Mouse (Mus musculus) liver, postnatal 0 days (tissue): ENCODE results near the gene Stx1b.
"Not testable (repeated sequence)": the region's sequence is repeated elsewhere in the genome, so short reads cannot be mapped to it uniquely, and the experiment has no call there.

Source experiments
- CTCF ChIP-seq: sonication (generic); IDR thresholded peaks from 2 replicates; pipeline ENCODE4 v1.5.1; 2016; ENCODE audit warnings: antibody characterized with exemption, low read depth
- EP300 ChIP-seq: IDR thresholded peaks from 2 replicates; pipeline ENCODE4 v1.6.1; 2016; ENCODE audit warnings: antibody characterized with exemption, low read depth, mild to moderate bottlenecking

DNA sequence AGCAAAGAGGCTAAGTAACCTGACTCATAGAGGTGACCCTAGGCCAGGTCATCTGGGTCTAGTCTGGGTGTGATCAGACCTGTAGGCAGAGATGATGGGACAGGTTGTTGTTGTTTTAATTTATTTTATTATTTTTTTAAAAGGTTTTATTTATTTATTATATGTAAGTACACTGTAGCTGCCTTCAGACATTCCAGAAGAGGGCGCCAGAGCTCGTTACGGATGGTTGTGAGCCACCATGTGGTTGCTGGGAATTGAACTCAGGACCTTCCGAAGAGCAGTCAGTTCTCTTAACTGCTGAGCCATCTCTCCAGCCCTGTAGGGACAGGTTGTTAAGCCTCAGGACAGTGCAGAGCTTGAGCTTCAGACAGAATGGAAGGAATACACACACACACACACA, 13.5 kb upstream of the Stx1b start:
- TF ChIP-seq CTCF, EP300: not testable (repeated sequence)
